Mouse (Mus musculus): ENCODE measurements around the gene Dgka. TPM values are rescaled to one million over a fixed set of nuclear protein-coding genes. Genes with fewer than 3 reads are reported as not detected.
A peak's percentile ranks its signal among the peaks of the same experiment; 100 is the strongest.

Gene Dgka
- polyA plus RNA-seq, 1 experiment from 2014 or later = 8.4 TPM

DNA sequence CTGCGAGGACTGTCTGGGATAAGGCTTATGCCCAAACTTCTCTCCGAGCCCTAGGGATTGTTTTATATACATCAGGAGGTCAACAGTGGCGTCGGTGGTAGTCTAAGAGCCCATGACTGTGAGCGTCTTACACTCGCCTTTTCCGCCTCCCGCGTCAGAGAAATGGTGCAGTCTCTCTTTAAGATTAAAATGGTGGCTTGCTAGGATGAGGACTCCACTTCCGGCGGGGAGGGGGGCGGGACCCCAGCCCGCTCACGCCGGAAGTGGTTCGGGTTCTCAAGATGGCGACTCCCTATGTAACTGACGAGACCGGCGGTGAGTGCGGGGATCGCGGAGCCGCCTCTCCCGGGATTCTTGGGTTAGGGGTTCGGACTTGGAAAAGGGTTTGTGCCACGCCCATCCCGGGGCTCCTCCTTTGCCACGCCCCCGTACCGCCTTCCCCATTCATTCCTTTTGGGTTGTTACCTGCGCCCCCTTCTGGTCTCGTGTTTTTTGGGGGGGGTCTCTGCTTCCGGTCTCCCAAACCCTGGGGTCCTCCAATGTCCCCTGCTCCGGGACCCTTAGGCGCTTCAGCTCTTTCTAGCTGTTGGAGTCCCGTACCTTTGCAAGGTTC is 3.7 kb upstream of the Dgka start:
- peaks cover 8% of the 10 kb centered on the region for H3K36me3 ChIP-seq
- peak overlapping the region; percentile 80 for H3K4me2 ChIP-seq
- H3K4me1 ChIP-seq (replicated peaks) = peaks cover 32% of the 10 kb centered on the region
- H3K27me3 ChIP-seq = peaks cover 14% of the 10 kb centered on the region
- peak overlapping the region; percentile 98 for H3K27ac ChIP-seq
- peak; percentile 79 for ATAC-seq (ENCODE audit: insufficient number of reproducible peaks, insufficient read depth, low FRiP score, low TSS enrichment, low read depth)
- H3K9me3 ChIP-seq = no peaks in the 10 kb centered on the region
- peak overlapping the region; percentile 87 for H3K9ac ChIP-seq (replicated peaks)
- H3K4me3 ChIP-seq (replicated peaks) = peak overlapping the region; percentile 72
- under 1% methylated on average over 37 of the region's 37 CpGs for WGBS

DNA sequence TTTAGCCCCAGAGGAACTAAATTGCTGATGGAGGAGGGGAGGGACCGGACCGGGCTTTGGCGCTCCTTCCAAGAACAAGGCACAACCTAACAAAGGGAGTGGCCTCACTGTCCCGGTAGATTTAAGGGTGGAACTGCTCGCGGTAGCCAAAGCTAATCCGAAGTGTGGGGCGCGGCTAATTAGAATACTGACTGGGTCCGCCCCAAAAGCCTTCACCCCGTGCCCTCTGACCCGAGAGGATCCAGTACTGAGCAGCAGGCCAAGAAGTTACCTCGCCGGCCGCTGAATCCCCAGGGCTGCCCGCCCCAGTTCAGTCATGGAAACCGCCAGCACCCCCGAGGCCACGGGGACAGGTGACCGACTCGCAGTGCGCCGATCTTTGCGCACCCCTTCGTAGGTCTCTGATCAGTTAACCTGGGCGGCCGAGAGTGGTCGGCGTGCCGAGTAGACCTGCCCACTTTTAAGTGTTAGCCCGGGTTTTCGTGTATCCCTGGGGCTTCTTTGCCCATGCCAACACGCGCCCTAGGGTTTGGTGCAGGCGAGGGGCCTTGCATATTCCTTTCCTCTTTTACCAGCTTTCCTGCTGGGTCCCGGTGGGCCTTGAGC is 3.1 kb upstream of the Dgka start, which contains the start of gene Pym1:
Gene Pym1 (plus strand): TSS at position 244 of the 606 bp plus-strand sequence.
- peaks cover 38% of the 10 kb centered on the region for H3K4me1 ChIP-seq (replicated peaks)
- H3K27me3 ChIP-seq = peaks cover 20% of the 10 kb centered on the region
- H3K4me2 ChIP-seq = peak within 1 kb of the TSS; percentile 80
- ATAC-seq (ENCODE audit: insufficient number of reproducible peaks, insufficient read depth, low FRiP score, low TSS enrichment, low read depth) = peak; percentile 46
- H3K36me3 ChIP-seq = peaks cover 2% of the 10 kb centered on the region
- peak within 1 kb of the TSS; percentile 72 for H3K4me3 ChIP-seq (replicated peaks)
- WGBS = under 1% methylated on average over 36 of the region's 36 CpGs
- no peaks in the 10 kb centered on the region for H3K9me3 ChIP-seq
- peak within 1 kb of the TSS; percentile 87 for H3K9ac ChIP-seq (replicated peaks)
- peak within 1 kb of the TSS; percentile 98 for H3K27ac ChIP-seq

DNA sequence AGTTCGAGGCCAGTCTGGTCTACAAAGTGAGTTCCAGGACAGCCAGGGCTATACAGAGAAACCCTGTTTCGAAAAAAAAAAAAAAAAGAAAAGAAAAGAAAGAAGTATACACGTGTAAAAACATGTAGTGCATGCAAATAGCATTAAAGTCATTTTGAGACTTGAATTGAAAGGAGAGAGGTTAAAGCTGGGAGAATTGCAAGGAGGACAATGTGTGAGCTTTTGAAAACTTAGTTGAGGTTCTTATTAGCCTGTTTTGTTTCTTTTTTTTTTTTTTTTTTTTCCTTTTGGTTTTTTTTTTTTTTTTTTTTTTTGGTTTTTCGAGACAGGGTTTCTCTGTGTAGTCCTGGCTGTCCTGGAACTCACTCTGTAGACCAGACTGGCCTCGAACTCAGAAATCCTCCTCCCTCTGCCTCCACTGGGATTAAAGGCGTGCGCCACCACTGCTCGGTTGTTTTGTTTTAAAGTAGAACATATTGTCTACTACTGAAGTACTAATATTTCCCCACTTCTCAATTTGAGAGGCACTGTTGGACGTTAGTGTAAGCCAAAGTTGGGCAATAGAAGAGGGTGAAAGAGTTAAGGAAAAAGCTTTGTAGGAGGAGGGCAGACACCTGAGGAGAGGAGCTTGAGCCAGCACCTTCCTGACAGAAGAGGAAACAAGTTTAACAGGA is 2.5 kb upstream of the Dgka start:
- 38% methylated on average over 9 of the region's 9 CpGs for WGBS
- Histone ChIP-seq H3K4me3 (replicated peaks) (peak overlapping the region; percentile 72), H3K9me3 (no peaks in the 10 kb centered on the region), H3K27ac (peak overlapping the region; percentile 98), H3K9ac (replicated peaks) (peak overlapping the region; percentile 87), H3K36me3 (no peaks in the 10 kb centered on the region), H3K4me1 (replicated peaks) (peaks cover 41% of the 10 kb centered on the region), H3K4me2 (peak overlapping the region; percentile 80), H3K27me3 (peaks cover 26% of the 10 kb centered on the region)
- no peak for ATAC-seq (ENCODE audit: insufficient number of reproducible peaks, insufficient read depth, low FRiP score, low TSS enrichment, low read depth)

DNA sequence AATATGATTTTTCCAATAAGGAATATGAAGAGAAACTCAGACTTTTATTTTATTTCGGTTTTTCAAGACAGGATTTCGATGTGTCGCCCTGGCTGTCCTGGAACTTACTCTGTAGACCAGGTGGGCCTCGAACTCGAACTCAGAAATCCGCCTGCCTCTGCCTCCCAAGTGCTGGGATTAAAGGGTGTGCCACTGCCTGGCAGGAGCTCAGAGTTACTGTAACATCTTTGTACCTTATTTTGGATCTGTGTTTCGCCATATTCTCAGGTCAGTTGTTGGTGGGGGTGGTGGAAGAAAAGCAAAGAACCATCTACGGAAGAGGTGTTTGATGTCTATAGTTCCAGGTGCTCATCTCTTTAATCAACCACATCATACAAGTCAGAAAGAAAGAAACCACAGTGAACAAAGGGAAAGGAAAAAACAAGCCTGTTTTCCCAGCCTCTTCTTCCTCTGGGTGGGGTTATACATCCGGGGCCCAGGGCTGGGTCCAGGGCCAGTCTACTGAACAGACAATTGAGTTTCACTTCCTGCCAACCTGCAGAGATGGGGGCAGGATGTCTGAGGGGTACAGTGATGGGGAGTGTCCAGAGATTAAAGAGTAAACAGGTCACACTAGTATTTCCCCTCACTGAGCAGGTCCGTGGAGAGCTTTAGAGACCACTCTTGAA is 1.4 kb upstream of the Dgka start:
- 88% methylated on average over 10 of the region's 10 CpGs for WGBS
- ATAC-seq (ENCODE audit: insufficient number of reproducible peaks, insufficient read depth, low FRiP score, low TSS enrichment, low read depth) = no peak
- no peak overlapping the region for H3K27ac ChIP-seq
- no peaks in the 10 kb centered on the region for H3K9me3 ChIP-seq
- H3K36me3 ChIP-seq = no peaks in the 10 kb centered on the region
- no peak overlapping the region for H3K4me3 ChIP-seq (replicated peaks)
- H3K27me3 ChIP-seq = peaks cover 30% of the 10 kb centered on the region
- peaks cover 41% of the 10 kb centered on the region for H3K4me1 ChIP-seq (replicated peaks)
- H3K9ac ChIP-seq (replicated peaks) = no peak overlapping the region
- no peak overlapping the region for H3K4me2 ChIP-seq

DNA sequence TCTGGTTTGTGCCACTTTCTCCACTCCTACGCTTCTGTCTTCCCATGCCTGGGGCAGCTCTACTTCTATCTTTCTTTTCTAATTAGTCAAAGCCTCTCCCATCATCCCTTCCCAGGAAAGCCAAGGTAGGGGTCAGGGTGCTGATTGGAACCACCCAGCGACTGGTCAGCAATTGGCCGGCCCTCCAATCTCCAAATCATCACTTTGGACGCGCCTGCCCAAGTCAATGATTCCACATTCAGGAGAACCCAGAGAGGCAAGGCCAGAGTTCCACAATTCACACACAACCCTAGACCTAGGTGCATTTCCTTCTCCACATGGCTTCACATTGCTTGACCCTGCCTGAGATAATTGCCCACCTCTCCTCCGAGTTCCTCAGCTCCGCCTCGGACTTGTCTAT is 444 bp downstream of the Dgka start:
- Histone ChIP-seq H3K9me3 (no peaks in the 10 kb centered on the region), H3K4me1 (replicated peaks) (peaks cover 29% of the 10 kb centered on the region), H3K4me3 (replicated peaks) (peak overlapping the region; percentile 69), H3K4me2 (peak overlapping the region; percentile 94), H3K36me3 (no peaks in the 10 kb centered on the region), H3K27ac (0 out of 2 replicates have a peak overlapping the region, but pooled peaks have one; percentile 41), H3K9ac (replicated peaks) (peak overlapping the region; percentile 84), H3K27me3 (peaks cover 30% of the 10 kb centered on the region)
- WGBS = 16% methylated on average over 8 of the region's 8 CpGs
- ATAC-seq (ENCODE audit: insufficient number of reproducible peaks, insufficient read depth, low FRiP score, low TSS enrichment, low read depth) = no peak

DNA sequence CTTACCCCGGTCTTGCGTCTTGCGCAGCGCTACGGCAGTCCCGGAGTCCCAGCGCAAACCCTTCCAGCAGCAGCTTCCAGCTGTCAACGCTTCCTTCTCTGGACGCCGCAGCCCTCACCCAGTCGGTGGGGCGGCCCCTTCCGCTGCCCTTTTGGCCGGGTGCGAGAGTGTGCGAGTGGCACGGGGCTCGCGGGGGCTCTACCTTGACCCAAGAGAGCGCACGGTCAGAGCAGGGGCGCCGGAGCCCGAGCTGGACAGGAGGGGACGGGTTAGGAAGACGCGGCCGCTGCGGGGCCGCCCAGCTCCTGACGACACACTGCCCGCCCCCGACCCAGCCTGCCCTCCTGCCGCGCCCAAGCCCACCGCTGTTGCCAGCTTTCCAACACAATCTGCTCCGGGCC is 864 bp downstream of the Dgka start:
- Histone ChIP-seq H3K9me3 (no peaks in the 10 kb centered on the region), H3K4me3 (replicated peaks) (peak overlapping the region; percentile 69), H3K4me1 (replicated peaks) (peaks cover 26% of the 10 kb centered on the region), H3K9ac (replicated peaks) (peak overlapping the region; percentile 84), H3K27me3 (peaks cover 30% of the 10 kb centered on the region), H3K4me2 (peak overlapping the region; percentile 94), H3K36me3 (no peaks in the 10 kb centered on the region), H3K27ac (0 out of 2 replicates have a peak overlapping the region, but pooled peaks have one; percentile 41)
- 0 out of 2 replicates have a peak, but pooled peaks have one; percentile 7 for ATAC-seq (ENCODE audit: insufficient number of reproducible peaks, insufficient read depth, low FRiP score, low TSS enrichment, low read depth)
- WGBS = under 1% methylated on average over 37 of the region's 37 CpGs

DNA sequence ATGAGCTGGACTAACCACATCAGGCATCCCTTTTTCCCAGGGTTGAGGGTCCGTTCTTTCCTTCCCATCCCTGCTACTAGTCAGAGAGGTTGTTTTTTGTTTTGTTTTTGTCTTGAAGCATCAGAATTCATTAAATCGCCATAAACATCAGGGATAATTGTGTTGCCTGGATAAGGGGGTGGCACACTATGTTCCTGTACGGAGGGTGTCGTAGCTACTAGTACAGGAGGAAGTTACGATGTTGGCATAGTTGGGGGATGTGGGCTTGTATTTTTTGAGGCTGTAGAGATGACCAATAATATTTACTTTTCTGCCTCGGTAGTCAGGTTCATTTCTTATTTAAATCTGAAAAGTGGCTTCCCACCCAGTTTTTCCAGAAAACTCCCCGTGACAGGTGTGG is 1.4 kb downstream of the Dgka start:
- Histone ChIP-seq H3K9ac (replicated peaks) (peak overlapping the region; percentile 84), H3K27me3 (peaks cover 30% of the 10 kb centered on the region), H3K36me3 (no peaks in the 10 kb centered on the region), H3K4me2 (peak overlapping the region; percentile 94), H3K27ac (no peak overlapping the region), H3K4me3 (replicated peaks) (peak overlapping the region; percentile 69), H3K4me1 (replicated peaks) (peaks cover 26% of the 10 kb centered on the region), H3K9me3 (no peaks in the 10 kb centered on the region)
- WGBS = 9% methylated on average over 7 of the region's 7 CpGs
- no peak for ATAC-seq (ENCODE audit: insufficient number of reproducible peaks, insufficient read depth, low FRiP score, low TSS enrichment, low read depth)

DNA sequence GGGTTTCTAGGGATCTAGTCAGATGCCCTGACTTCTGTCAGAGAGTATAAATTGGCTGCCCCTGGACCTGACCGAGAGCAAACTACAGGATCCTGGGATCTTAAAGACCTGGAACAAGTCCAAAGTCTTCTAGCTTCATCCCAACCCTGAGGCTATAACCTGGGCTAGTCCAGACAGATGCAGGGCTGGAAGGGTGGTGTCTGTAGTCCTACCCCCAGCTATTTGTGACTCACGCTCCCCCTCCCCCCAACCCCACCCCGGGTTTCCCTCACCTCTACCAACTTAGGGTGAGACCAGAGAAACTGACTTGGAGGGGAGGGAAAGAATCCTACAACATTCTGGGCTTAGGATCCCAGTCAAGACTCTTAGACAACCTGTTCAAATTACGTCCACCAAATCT is 2.0 kb downstream of the Dgka start:
- peaks cover 29% of the 10 kb centered on the region for H3K4me1 ChIP-seq (replicated peaks)
- no peaks in the 10 kb centered on the region for H3K36me3 ChIP-seq
- 28% methylated on average over 4 of the region's 4 CpGs for WGBS
- peak overlapping the region; percentile 69 for H3K4me3 ChIP-seq (replicated peaks)
- no peak overlapping the region for H3K27ac ChIP-seq
- peak overlapping the region; percentile 94; the same call in 1 of the 2 replicates for H3K4me2 ChIP-seq
- no peak overlapping the region for H3K9ac ChIP-seq (replicated peaks)
- H3K9me3 ChIP-seq = no peaks in the 10 kb centered on the region
- ATAC-seq (ENCODE audit: insufficient number of reproducible peaks, insufficient read depth, low FRiP score, low TSS enrichment, low read depth) = no peak
- H3K27me3 ChIP-seq = peaks cover 30% of the 10 kb centered on the region

DNA sequence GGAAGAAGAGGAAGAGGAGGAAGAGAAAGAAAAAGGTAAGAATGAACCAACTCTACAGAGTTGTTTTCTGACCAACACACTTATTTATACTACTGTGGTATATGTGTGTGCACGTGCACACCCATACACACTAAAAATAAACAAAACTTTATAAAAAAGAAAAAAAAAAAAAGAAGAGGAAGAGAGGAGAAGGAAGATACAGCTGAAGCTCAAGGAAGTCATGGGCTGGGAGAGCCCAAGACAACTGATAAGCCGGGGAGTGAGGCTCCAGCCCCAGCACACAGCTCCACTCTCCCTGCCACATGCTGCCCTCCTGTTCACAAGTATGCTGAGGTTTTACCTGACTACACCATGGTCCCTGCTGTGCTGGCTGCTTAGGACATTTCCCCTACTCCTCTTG is 4.4 kb downstream of the Dgka start:
- Histone ChIP-seq H3K9me3 (no peaks in the 10 kb centered on the region), H3K4me2 (no peak overlapping the region)
- ATAC-seq (ENCODE audit: insufficient number of reproducible peaks, insufficient read depth, low FRiP score, low TSS enrichment, low read depth) = no peak

DNA sequence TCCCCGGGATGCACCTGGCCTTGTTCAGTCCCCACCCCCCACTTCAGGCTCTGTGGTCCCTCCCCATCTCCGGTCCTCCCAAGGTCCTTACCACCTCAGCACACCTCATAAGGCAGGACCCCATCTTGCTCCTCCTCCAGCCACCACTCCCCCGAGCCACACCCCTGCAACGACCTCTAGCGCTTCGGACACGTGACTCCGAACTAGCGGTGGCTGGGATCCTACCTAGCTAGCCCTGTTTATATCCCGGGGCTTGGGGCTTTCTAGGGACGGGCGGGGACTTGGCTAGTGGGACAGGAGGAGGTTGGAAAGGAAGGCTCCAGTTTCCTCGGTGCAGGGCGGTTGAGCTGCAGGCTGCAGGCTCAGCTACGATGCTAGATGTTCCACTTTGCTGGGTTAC is 7.2 kb downstream of the Dgka start:
- H3K4me1 ChIP-seq (replicated peaks) = peaks cover 6% of the 10 kb centered on the region; the same call in 1 of the 2 replicates
- ATAC-seq (ENCODE audit: insufficient number of reproducible peaks, insufficient read depth, low FRiP score, low TSS enrichment, low read depth) = peak; percentile 63; the same call in 1 of the 2 replicates
- H3K9ac ChIP-seq (replicated peaks) = no peak overlapping the region
- H3K4me3 ChIP-seq (replicated peaks) = peak overlapping the region; percentile 20
- H3K9me3 ChIP-seq = no peaks in the 10 kb centered on the region
- peaks cover 6% of the 10 kb centered on the region for H3K27me3 ChIP-seq
- 4% methylated on average over 15 of the region's 15 CpGs for WGBS
- no peak overlapping the region for H3K27ac ChIP-seq
- H3K36me3 ChIP-seq = 0 out of 2 replicates have a peak, but pooled peaks cover 6% of the 10 kb centered on the region
- peak overlapping the region; percentile 52 for H3K4me2 ChIP-seq

More for the DNA sequence above, 4.4 kb downstream of the Dgka start:
- Histone ChIP-seq H3K4me3 (replicated peaks) (no peak overlapping the region), H3K36me3 (no peaks in the 10 kb centered on the region), H3K9ac (replicated peaks) (no peak overlapping the region), H3K27ac (no peak overlapping the region), H3K4me1 (replicated peaks) (peaks cover 31% of the 10 kb centered on the region), H3K27me3 (peaks cover 30% of the 10 kb centered on the region)
- 60% methylated on average over 2 of the region's 2 CpGs for WGBS

DNA sequence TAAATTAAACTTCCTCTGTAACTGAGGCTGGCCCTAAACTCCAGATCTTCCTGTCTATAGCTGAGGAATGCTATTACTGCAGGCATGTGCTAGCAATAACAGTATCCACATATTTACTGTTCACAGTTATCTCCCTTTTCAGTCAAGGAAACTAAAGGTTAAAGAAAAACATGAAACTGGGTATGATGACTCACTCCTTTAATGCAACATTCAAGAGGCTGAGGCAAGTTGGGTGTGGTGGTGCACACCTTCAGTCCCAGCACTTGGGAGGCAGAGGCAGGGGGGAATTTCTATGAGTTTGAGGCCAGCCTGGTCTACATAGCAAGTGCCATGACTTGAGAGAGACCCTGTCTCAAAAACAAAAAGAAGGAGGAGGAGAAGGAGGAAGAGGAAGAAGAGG is 12.7 kb downstream of the Dgka start:
- no peak overlapping the region for H3K4me3 ChIP-seq (replicated peaks)
- ATAC-seq (ENCODE audit: insufficient number of reproducible peaks, insufficient read depth, low FRiP score, low TSS enrichment, low read depth) = no peak

More for the DNA sequence above, 12.7 kb downstream of the Dgka start:
- H3K27ac ChIP-seq = no peak overlapping the region
- H3K4me2 ChIP-seq = no peak overlapping the region
- no peaks in the 10 kb centered on the region for H3K27me3 ChIP-seq
- H3K9me3 ChIP-seq = no peaks in the 10 kb centered on the region
- H3K9ac ChIP-seq (replicated peaks) = no peak overlapping the region
- peaks cover 9% of the 10 kb centered on the region; the same call in 1 of the 2 replicates for H3K36me3 ChIP-seq
- no peaks in the 10 kb centered on the region for H3K4me1 ChIP-seq (replicated peaks)
